Mouse (Mus musculus) left cerebral cortex, postnatal 14 days (tissue): Measurements from ENCODE around the gene Nfkbil1. TPM values are rescaled to one million over a fixed set of nuclear protein-coding genes. Genes with fewer than 3 reads are reported as not detected.

Experiments
- DNase-seq, 2 experiments: peaks; one replicate each; pipeline ENCODE4 v3.0.0; 2021 to 2022; ENCODE audit warnings: low spot score in 2 of 2, mixed read lengths in 1 of 2
- intact Hi-C: fragments of 180-260 bp; cut with DNase I; formaldehyde crosslinking; loops from one replicate; pipeline ENCODE4 v1.15.1; 2025
- long read RNA-seq, 2 experiments: library from polyadenylated mRNA; stranded (forward); transcript quantifications; one replicate each; pipeline ENCODE4 v2.0.0; 2021
- total RNA-seq, 2 experiments: library from RNA; stranded (reverse); gene quantifications; 2 replicates each; pipeline ENCODE4 v1.2.3; 2021

Gene Nfkbil1
- total RNA-seq: 10 to 100 TPM; 12.2 to 14.3 TPM
- long read RNA-seq, experiment 1, partial matches to known transcripts: 1 of 5 reads
- long read RNA-seq, experiment 1, other reads (novel, unspliced or antisense): 3 of 5 reads
- long read RNA-seq, experiment 2, partial matches to known transcripts: 3 of 8 reads
- long read RNA-seq, experiment 2, other reads (novel, unspliced or antisense): 3 of 8 reads

- intact Hi-C loops: loop anchor here (5.0 to 10.0 kb wide), 3 partner anchors 114 to 631 kb away; partner anchors contain the start of genes Agpat1, Csnk2b, Gpank1 and Rnf5
- peak; percentile 95 to 96 for DNase-seq
Measured at GRCm38 (mm10) chr17:35235614-35236389, at the start of gene Nfkbil1. TSS of gene Nfkbil1 (minus strand) at chr17:35235792.

GRCm38 (mm10) chr17:35280276-35280675, 44.7 kb upstream of the Nfkbil1 start:
- intact Hi-C loops: no loop called here
- no peak for DNase-seq

GRCm38 (mm10) chr17:35278957-35279688, 43.5 kb upstream of the Nfkbil1 start:
- intact Hi-C loops: loop anchor here (2.0 kb wide), 1 partner anchor 1318 kb away; no protein-coding TSS in a partner anchor
- no peak for DNase-seq

GRCm38 (mm10) chr17:35278049-35278448, 42.5 kb upstream of the Nfkbil1 start:
- intact Hi-C loops: loop anchor here (2.0 kb wide), 1 partner anchor 1317 kb away; no protein-coding TSS in a partner anchor
- DNase-seq: no peak

- DNase-seq: no peak
- intact Hi-C loops: no loop called here
Measured at GRCm38 (mm10) chr17:35276304-35276864, 40.8 kb upstream of the Nfkbil1 start.

- intact Hi-C loops: loop anchor here (2.0 kb wide), 1 partner anchor 16 kb away; no protein-coding TSS in a partner anchor
- peak; percentile 80 to 91 for DNase-seq
Measured at GRCm38 (mm10) chr17:35274770-35275169, 39.2 kb upstream of the Nfkbil1 start.

- no peak for DNase-seq
- intact Hi-C loops: no loop called here
Measured at GRCm38 (mm10) chr17:35272249-35272648, 36.7 kb upstream of the Nfkbil1 start.

GRCm38 (mm10) chr17:35269653-35270347, 34.2 kb upstream of the Nfkbil1 start:
- intact Hi-C loops: loop anchor here (2.0 kb wide), 1 partner anchor 1297 kb away; no protein-coding TSS in a partner anchor

GRCm38 (mm10) chr17:35267399-35268086, 32.0 kb upstream of the Nfkbil1 start:
- intact Hi-C loops: no loop called here
- no peak for DNase-seq

More at GRCm38 (mm10) chr17:35269653-35270347, 34.2 kb upstream of the Nfkbil1 start:
- DNase-seq: no peak

GRCm38 (mm10) chr17:35263523-35263883, 27.9 kb upstream of the Nfkbil1 start:
- no peak for DNase-seq

GRCm38 (mm10) chr17:35262664-35263522, 27.3 kb upstream of the Nfkbil1 start, which contains the start of gene H2-D1:
TSS of gene H2-D1 (plus strand) at chr17:35262730.
- DNase-seq: peak; percentile 94 to 98
- intact Hi-C loops: no loop called here

More at GRCm38 (mm10) chr17:35263523-35263883, 27.9 kb upstream of the Nfkbil1 start:
- intact Hi-C loops: no loop called here

GRCm38 (mm10) chr17:35261651-35262050, 26.1 kb upstream of the Nfkbil1 start:
- DNase-seq: no peak
- intact Hi-C loops: no loop called here

GRCm38 (mm10) chr17:35259621-35260020, 24.0 kb upstream of the Nfkbil1 start:
- no peak for DNase-seq
- intact Hi-C loops: loop anchor here (2.0 to 5.0 kb wide), 2 partner anchors 15 to 43 kb away; no protein-coding TSS in a partner anchor

- intact Hi-C loops: loop anchor here (2.0 to 5.0 kb wide), 2 partner anchors 16 to 44 kb away; no protein-coding TSS in a partner anchor
Measured at GRCm38 (mm10) chr17:35258492-35259478, 23.2 kb upstream of the Nfkbil1 start.

GRCm38 (mm10) chr17:35257824-35258491, 22.4 kb upstream of the Nfkbil1 start:
- DNase-seq: peak; percentile 96 to 97
- intact Hi-C loops: loop anchor here (2.0 to 5.0 kb wide), 2 partner anchors 17 to 44 kb away; no protein-coding TSS in a partner anchor

More at GRCm38 (mm10) chr17:35258492-35259478, 23.2 kb upstream of the Nfkbil1 start:
- no peak for DNase-seq
